Mouse (Mus musculus): ENCODE measurements around the gene D630003M21Rik. TPM values are rescaled to one million over a fixed set of nuclear protein-coding genes. Genes with fewer than 3 reads are reported as not detected.

The D630003M21Rik gene
- polyA plus RNA-seq, 1 experiment = not detected

- TF ChIP-seq CTCF (IDR thresholded peaks at IDR 0.05; ENCODE audit: insufficient read depth, low read depth, low read length) (no peak), POLR2A (IDR thresholded peaks at IDR 0.05; ENCODE audit: insufficient read depth, low read depth, low read length) (no peak)
- 52% methylated on average over 5 of the region's 5 CpGs for WGBS
- H3K4me3 ChIP-seq (ENCODE audit: insufficient read depth, low read depth, low read length) = no peak overlapping the region
- no peak overlapping the region for H3K27ac ChIP-seq (ENCODE audit: insufficient read depth, low read depth, low read length)
- H3K4me1 ChIP-seq (ENCODE audit: control insufficient read depth, insufficient read depth, low read length) = peaks cover 5% of the 10 kb centered on the region
These were observed 3.7 kb downstream of the D630003M21Rik start for GRCm38 (mm10) chr2:158225301-158225700.

- 82% methylated on average over 3 of the region's 3 CpGs for WGBS
- TF ChIP-seq CTCF (IDR thresholded peaks at IDR 0.05; ENCODE audit: insufficient read depth, low read depth, low read length) = no peak
- no peak for TF ChIP-seq POLR2A (IDR thresholded peaks at IDR 0.05; ENCODE audit: insufficient read depth, low read depth, low read length)
- H3K4me1 ChIP-seq (ENCODE audit: control insufficient read depth, insufficient read depth, low read length) = no peaks in the 10 kb centered on the region; the same call in 1 of the 2 replicates
- no peak overlapping the region for H3K4me3 ChIP-seq (ENCODE audit: insufficient read depth, low read depth, low read length)
- H3K27ac ChIP-seq (ENCODE audit: insufficient read depth, low read depth, low read length) = no peak overlapping the region
These were observed 5.5 kb downstream of the D630003M21Rik start for GRCm38 (mm10) chr2:158223497-158223896.

DNA sequence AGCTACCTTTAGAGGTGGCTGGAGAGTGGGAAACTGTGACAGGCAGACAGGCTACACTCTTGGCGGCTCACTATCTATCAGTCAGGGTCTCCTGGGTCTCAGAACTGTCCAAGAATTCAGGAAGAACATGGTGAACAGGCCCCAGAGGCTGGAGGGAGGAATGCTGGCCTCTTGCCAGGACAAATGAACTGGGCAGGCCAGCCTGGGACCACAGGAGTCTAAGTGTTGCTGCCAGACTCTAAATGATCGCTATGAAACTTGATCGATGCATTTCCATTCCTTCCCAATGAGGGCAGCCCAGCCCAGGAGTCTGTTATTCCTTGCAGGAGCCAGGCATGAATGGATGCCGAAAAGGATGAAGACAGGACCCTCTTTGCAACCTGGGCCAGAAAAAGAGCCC lies 6.4 kb downstream of the D630003M21Rik start:
- TF ChIP-seq CTCF (IDR thresholded peaks at IDR 0.05; ENCODE audit: insufficient read depth, low read depth, low read length) (no peak), POLR2A (IDR thresholded peaks at IDR 0.05; ENCODE audit: insufficient read depth, low read depth, low read length) (no peak)
- no peaks in the 10 kb centered on the region; the same call in 1 of the 2 replicates for H3K4me1 ChIP-seq (ENCODE audit: control insufficient read depth, insufficient read depth, low read length)
- WGBS = 49% methylated on average over 4 of the region's 4 CpGs
- H3K4me3 ChIP-seq (ENCODE audit: insufficient read depth, low read depth, low read length) = no peak overlapping the region
- no peak overlapping the region for H3K27ac ChIP-seq (ENCODE audit: insufficient read depth, low read depth, low read length)

DNA sequence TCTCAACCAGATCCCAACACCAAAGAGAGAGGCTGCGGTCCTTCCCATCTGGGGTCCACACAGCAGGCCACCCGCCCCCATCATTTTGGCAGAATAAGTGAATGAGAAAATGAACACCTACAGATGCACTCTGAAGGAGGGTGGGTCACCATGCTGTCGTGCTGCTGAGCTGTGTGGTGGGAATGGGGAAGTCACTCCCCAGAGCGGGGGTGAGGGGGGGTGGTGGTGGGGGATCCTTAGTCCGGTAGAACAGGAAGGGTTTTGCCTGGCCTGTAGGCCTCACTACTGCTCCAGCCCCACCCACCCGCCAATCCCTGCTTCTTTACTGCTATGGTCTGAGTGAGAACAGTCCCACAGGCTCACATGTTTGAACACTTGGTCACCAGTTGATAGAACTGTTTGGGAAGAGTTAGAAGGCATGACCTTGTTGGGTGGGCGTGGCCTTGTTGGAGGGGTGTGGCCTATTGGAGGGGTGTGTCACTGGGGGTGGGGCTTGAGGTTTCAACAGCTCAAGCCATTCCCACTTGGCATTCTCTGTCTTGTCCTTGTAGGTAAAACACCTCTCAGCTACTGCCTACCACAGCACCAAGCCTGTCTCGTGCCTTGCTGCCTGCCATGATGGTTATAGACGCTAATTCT lies 7.5 kb downstream of the D630003M21Rik start:
- WGBS = 88% methylated on average over 9 of the region's 9 CpGs
- Histone ChIP-seq H3K4me1 (ENCODE audit: control insufficient read depth, insufficient read depth, low read length) (no peaks in the 10 kb centered on the region; the same call in 1 of the 2 replicates), H3K27ac (ENCODE audit: insufficient read depth, low read depth, low read length) (no peak overlapping the region), H3K4me3 (ENCODE audit: insufficient read depth, low read depth, low read length) (no peak overlapping the region)
- TF ChIP-seq POLR2A (IDR thresholded peaks at IDR 0.05; ENCODE audit: insufficient read depth, low read depth, low read length) = no peak
- TF ChIP-seq CTCF (IDR thresholded peaks at IDR 0.05; ENCODE audit: insufficient read depth, low read depth, low read length) = no peak

DNA sequence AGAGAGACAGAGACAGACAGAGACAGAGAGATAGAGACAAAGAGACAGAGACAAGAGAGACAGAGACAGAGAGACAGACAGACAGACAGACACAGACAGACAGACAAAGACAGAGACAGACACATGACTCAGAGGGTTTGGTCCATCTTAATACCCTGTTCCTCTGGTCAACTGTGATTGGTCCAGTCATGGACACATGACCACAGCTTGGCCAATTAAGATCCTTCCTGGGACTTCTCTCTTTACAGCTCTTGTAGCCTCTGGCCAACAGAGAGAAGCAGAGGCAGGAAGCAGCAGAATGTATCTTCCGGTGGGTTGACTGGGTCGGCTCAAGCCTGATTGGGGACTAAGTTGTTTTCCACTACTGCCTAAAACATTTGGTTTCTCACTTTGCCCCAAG lies 9.5 kb downstream of the D630003M21Rik start:
- 90% methylated on average over 2 of the region's 2 CpGs for WGBS
- H3K4me3 ChIP-seq (ENCODE audit: insufficient read depth, low read depth, low read length) = no peak overlapping the region
- no peaks in the 10 kb centered on the region; the same call in 1 of the 2 replicates for H3K4me1 ChIP-seq (ENCODE audit: control insufficient read depth, insufficient read depth, low read length)
- TF ChIP-seq POLR2A (IDR thresholded peaks at IDR 0.05; ENCODE audit: insufficient read depth, low read depth, low read length) (no peak), CTCF (IDR thresholded peaks at IDR 0.05; ENCODE audit: insufficient read depth, low read depth, low read length) (no peak)
- H3K27ac ChIP-seq (ENCODE audit: insufficient read depth, low read depth, low read length) = no peak overlapping the region

- Histone ChIP-seq H3K4me1 (ENCODE audit: control insufficient read depth, insufficient read depth, low read length) (no peaks in the 10 kb centered on the region; the same call in 1 of the 2 replicates), H3K4me3 (ENCODE audit: insufficient read depth, low read depth, low read length) (no peak overlapping the region), H3K27ac (ENCODE audit: insufficient read depth, low read depth, low read length) (no peak overlapping the region)
- WGBS = 78% methylated on average over 8 of the region's 8 CpGs
- TF ChIP-seq POLR2A (IDR thresholded peaks at IDR 0.05; ENCODE audit: insufficient read depth, low read depth, low read length) (no peak), CTCF (IDR thresholded peaks at IDR 0.05; ENCODE audit: insufficient read depth, low read depth, low read length) (no peak)
These were observed 12.5 kb downstream of the D630003M21Rik start for GRCm38 (mm10) chr2:158216510-158216909.

- TF ChIP-seq POLR2A (IDR thresholded peaks at IDR 0.05; ENCODE audit: insufficient read depth, low read depth, low read length) (no peak), CTCF (IDR thresholded peaks at IDR 0.05; ENCODE audit: insufficient read depth, low read depth, low read length) (no peak)
- WGBS = 88% methylated on average over 9 of the region's 9 CpGs
- Histone ChIP-seq H3K27ac (ENCODE audit: insufficient read depth, low read depth, low read length) (no peak overlapping the region), H3K4me3 (ENCODE audit: insufficient read depth, low read depth, low read length) (no peak overlapping the region), H3K4me1 (ENCODE audit: control insufficient read depth, insufficient read depth, low read length) (no peaks in the 10 kb centered on the region; the same call in 1 of the 2 replicates)
These were observed 13.5 kb downstream of the D630003M21Rik start for GRCm38 (mm10) chr2:158215283-158216117.

DNA sequence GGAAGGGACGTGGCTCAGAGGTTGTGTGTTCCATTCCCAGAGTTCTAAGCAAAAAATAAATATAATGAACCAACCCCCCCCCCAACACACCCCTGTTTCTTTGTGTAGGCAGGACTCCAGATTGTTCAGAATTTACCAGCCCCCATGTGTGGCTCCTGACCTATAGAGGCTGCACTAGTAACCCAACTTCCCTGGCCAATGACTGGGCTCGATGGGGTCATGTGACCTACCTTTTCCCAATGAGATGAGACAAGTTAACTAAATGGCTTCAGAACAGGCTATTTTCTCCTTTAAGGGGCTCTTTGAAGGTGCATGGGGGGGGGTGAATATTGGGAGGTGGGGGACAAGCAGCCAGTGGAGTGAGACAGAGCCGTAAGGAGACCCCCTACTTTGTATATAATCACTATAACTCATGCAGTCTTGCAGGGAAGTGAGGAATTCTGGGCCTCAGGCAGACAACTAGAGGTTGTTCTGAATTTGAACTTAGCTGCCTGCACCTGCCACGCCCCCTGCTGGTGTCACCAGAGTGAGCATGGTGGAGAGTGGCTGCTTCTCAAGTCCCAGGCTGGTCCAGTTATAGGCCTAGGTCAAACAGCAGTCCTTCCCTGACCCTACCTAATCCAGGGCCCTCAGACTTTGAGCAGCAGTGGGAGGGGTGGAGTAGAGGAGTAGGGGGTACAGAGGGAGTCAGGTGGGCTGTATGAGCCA lies 17.1 kb downstream of the D630003M21Rik start:
- no peak overlapping the region for H3K27ac ChIP-seq (ENCODE audit: insufficient read depth, low read depth, low read length)
- WGBS = 80% methylated on average over 4 of the region's 4 CpGs
- TF ChIP-seq POLR2A (IDR thresholded peaks at IDR 0.05; ENCODE audit: insufficient read depth, low read depth, low read length) (no peak), CTCF (IDR thresholded peaks at IDR 0.05; ENCODE audit: insufficient read depth, low read depth, low read length) (no peak)
- peaks cover 2% of the 10 kb centered on the region; the same call in 1 of the 2 replicates for H3K4me1 ChIP-seq (ENCODE audit: control insufficient read depth, insufficient read depth, low read length)
- H3K4me3 ChIP-seq (ENCODE audit: insufficient read depth, low read depth, low read length) = no peak overlapping the region

Data from olfactory bulb, adult 2 months (tissue).